Mouse (Mus musculus) brain, adult 2 months (tissue): Measurements from ENCODE around the gene Olfr374.
"Not testable (repeated sequence)": the region's sequence is repeated elsewhere in the genome, so short reads cannot be mapped to it uniquely, and the experiment has no call there.

Source experiments
- DNase-seq: peaks from one replicate; pipeline ENCODE4 v3.0.0; 2011; ENCODE audit warnings: low read depth, low spot score

Gene Olfr374

DNA sequence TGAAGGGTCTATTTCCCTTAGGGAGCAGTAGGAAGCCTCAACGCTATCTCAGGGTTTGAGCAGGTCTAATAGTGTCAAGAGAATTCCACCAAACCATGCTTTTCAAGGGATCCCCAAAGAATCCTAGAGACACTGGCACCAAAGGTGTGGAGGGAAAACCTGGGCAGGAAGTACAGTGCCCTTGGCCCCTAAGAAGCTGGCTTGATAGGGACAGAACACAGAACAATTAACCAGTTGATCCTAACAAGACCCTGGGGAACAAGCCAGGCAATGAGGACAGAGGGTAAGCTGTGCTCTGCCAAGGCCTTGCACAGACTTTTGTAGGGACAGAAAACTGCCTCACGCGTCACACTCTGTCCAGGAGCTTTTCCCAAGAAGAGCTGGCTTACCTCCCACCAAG, at the start of gene Olfr374:
Olfr374 (plus strand) TSS at position 301 of the 400 bp plus-strand sequence.
- no peak for DNase-seq

DNA sequence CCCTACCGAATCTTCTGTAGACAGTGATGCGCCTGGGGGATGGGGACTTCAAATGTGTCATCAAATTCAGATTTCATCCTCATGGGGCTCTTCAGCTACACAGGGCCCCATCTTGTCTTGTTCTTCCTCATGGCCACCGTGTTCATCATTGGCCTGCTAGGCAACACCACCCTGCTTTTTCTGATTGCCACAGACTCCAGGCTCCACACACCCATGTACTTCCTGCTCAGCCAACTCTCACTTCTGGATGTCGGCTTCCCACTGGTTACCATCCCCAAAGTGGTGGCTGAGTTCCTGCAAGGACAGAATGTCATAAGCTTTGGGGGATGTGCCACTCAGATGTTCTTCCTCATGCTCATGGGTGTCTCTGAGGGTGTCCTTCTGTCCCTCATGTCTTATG, 49.2 kb upstream of the Olfr374 start:
- not testable (repeated sequence) for DNase-seq

DNA sequence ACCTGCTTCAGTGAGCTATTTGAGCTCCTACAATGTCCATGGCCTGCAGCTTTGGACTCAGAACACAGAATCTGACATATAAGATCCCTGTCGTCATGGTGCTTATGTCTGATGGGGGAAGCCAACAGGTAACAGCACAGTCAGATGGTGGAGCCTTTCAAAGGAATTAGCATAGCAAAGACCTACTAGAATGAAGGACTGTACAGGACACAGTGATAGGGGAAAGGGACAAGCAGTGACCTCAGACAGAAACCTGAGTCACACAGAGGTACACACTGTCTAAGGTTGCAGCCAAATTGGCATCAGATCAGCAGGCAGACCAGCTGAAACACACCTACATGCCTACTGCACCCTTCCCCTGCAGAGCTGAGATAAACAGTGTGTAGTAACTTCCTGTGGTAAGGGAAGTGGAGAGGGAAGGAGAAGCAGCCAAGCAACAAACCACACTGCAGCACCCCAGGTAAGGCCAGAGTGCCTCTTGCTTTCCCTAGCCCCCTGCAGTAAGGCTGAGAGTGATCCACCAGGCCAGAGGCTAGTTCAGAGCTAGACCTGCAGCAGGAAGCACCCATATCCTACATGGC, 39.9 kb upstream of the Olfr374 start:
- DNase-seq, result not testable (repeated sequence)

DNA sequence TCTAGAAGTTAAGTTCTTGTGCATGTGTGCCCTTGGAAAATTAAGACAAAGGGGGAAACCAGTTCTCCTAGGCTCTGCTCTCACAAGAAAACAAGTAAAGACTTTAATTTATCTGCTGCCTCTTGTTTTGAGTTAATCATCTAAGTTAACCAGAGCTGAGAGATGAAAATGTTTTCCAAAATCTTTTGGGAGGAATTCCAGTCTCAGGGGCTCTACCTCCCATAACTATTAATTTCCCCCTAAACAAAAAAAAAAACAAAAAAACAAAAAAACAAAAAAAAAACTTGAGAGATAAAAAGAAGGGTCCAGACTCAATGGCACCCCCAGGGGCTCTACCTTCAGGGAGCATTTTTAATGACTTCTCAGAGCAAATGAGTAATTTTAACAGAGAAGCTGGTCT, 24.0 kb upstream of the Olfr374 start, which contains the start of gene Olfr373:
Olfr373 (plus strand) TSS at position 301 of the 400 bp plus-strand sequence.
- DNase-seq, result not testable (repeated sequence)

DNA sequence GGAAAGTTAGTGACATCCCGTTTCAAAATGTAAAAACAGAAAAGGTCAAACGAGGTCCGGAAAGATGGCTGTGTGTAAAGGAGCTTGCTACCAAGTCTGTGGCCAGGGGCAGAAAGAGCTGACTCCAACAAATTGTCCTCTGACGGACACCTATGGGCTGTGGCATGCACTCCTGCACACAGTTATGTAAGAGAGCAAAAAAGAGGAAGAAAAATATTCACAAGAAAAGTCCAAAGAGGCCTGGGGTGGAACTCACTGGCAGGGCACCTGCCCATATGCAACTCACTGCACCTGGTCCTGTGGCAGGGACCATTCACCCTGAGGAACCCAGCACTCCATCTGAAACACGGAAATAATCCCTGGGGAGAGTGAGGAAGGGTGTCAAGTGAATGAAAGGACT, 22.1 kb upstream of the Olfr374 start:
- no peak for DNase-seq

DNA sequence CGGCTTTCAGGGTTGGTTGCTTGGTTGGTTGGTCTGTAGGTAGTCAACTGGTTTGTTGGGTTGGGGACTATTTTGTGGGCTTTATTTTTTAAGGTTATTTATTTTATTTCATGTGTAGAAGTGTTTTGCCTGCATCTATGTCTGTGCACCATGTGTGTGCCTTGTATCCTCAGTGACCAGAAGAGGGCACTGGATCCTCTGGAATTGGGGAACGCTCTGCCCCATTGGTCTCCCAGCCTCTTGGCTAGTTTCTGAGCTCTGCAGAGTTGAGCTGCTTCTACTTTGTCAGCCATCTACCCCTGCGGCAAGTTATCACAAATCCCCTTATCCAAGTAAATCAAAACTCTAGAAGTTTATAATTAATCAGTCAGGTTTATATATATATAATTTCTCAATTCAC, 19.2 kb upstream of the Olfr374 start:
- DNase-seq, result not testable (repeated sequence)

DNA sequence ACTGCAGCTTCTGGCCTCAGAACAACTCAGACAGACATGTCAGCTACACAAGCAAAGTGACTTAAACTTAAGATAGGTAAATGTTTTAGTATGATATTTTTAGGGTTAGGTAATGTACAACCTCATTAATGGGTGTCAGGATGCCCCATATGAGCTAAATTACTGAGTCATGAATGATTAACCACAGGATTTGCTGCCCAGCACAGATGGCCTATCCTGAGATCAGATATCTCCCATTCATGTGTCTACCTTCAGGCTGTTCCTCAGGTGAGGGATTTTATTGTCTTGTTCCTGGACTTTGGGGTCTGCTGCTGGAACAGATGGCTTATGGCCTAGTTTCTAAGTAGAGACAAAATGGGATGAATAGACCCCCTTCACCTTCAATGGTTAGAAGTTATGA, 10.1 kb upstream of the Olfr374 start:
- not testable (repeated sequence) for DNase-seq

DNA sequence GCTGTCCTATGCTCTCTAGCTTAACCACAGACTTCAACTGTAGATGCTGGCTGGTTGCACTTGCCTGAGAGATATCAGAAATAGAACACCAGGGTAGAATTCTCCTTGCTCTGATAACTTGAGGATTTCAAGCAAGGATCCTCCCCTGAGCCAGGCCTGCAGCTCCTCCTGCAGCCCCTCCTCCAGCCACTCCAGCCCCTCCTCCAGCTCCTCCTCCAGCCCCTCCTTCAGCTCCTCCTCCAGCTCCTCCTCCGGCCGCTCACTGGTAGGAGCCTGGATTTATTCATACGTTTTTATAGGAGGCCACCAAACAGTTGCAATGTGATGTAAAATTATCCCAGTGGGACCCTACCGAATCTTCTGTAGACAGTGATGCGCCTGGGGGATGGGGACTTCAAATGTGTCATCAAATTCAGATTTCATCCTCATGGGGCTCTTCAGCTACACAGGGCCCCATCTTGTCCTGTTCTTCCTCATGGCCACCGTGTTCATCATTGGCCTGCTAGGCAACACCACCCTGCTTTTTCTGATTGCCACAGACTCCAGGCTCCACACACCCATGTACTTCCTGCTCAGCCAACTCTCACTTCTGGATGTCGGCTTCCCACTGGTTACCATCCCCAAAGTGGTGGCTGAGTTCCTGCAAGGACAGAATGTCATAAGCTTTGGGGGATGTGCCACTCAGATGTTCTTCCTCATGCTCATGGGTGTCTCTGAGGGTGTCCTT, 7.3 kb upstream of the Olfr374 start:
- DNase-seq, result not testable (repeated sequence)

DNA sequence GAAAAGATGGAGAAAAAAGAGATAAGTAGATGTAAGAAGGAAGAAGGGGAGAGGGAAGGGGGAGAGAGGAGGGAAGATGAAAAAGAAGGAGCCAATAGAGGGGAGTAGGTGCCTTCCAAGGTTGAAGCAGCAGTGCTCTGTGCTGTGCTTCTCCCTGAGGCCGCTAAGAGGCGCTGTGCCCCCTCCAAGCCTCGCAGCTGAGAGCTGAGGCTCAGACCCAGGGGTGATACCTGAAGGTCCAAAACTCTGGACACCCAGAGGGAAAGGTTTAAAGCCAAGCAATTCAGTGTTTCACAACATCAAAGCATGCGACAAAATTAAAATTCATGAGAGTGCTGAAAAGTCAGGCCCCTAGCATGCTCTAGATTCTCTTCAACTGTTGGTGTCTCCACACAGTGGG, 1.7 kb upstream of the Olfr374 start:
- DNase-seq, result no peak

DNA sequence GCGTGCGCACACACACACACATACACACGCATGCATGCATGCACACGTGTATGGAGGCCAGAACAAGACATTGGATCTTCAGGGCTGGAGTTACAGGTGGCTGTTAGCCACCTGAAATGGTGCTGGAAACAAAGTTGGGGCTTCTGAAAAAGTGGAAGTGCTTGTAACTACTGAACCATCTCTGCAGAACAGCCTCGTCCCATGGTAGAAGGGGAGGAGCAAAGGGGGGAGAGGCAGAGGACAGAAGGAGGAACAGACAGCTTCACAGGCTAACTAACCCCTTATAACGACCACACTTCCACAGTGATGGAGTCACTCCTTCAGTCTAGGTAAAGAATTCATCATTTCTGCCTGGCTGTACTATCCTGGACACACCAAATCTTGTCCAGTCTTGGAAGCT, 4.0 kb downstream of the Olfr374 start:
- no peak for DNase-seq

DNA sequence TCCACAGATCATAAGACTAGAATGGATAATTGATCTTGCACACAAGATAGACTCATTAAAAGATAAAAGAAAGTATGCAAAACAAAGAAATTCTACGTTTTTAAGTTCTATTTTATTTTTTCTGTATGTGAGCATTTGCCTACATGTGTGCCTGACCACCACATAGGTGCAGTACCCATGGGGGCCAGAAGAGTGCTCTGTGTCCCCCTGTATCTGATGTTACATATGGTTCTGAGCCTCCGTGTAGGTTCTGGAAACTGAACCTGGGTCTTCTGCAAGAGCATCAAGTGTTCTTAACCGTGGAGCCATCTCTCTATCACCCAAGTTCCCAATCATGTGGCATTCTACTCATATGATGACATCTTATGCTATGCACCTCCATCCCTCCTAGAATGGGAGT, 5.6 kb downstream of the Olfr374 start:
- no peak for DNase-seq

DNA sequence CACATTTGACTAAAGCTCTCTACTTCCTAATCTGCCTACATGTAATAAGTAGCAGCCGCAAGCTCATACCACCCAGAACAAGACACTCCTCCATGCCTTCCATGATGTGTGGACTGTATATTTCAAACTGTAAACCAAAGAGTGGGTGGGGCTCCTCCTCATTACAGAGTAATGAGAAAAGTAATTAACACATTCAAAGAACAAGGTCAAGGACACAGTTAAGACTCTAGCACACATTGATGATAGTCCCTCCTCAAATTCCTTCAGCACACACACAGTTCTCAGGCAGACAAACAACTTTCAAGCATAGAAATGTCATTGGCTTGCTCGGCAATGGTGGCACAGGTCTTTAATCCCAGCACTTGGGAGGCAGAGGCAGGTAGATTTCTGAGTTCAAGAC, 8.4 kb downstream of the Olfr374 start:
- DNase-seq, result no peak

DNA sequence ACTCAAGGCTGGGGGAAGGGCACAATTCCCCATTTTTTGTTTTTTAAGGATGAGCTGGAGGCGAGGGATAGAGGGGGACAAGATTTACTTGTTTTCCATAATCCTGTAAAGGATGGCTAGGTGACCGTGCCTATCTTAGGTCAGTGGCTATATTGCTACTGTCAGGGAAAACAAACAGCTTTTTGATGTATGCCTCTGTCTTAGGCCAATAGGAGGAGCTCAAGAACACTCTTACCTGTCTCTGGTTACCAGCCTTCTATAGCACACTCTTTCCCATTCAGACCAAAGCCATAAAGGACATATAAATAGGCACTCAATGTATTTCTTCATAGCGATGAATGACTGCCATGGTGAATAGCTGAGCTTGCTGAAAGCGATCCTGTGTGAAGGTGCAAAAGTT, 11.8 kb downstream of the Olfr374 start:
- DNase-seq, result no peak

DNA sequence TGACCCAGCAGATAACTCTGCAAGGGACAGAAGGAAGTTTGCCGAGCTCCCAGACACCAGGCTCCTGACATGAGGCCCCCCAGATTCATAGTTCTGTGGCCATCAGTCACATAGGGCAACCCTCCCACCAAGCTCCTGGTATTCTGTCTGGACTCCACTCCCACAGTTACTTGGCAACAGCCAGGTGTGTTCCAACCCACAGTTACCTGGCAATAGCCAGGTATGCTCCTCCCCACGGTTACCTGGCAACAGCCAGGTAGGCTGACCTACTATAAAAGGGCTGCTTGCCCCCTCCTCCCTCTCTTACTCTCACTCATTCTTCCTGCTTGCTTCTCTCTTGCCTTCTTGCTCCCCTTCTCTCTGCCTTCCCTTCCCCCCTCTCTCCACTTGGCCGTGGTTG, 14.6 kb downstream of the Olfr374 start:
- not testable (repeated sequence) for DNase-seq

DNA sequence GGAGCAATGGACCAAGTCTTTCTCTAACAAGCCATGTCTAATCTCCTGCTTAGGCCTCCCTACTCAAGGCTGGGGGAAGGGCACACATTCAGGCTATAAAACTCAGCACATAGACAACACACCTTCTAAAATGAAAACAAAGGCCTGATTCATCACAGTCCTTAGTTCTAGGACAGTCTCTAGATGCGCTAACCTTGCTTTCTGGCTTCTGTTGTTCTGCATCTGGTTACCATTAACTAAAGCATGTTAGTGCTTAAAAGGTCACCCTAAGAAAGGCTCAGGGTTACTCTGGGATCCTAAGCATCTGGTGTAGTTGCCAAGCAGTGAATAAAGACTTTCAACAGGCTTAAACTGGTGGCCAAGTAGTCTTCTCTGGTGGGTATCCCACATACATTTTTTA, 15.2 kb downstream of the Olfr374 start:
- DNase-seq, result no peak

DNA sequence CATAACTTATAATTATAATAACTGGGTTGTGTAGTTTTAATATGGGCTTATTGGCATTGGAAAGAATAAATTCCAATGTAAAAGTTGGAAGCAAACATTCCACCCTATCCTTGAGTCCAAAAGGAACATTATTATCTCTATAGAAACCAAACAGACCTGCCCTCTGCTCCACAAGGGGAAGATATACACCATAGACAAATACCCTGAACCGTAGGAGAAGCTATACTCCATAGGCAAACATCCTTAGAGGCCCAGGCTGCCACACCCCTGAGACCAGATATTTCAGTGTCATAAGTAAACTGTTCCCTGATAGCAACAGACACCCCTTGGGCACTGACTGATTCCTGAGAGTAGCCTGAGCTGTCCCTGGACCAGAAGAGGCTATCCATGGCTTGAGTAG, 21.0 kb downstream of the Olfr374 start:
- DNase-seq, result no peak

DNA sequence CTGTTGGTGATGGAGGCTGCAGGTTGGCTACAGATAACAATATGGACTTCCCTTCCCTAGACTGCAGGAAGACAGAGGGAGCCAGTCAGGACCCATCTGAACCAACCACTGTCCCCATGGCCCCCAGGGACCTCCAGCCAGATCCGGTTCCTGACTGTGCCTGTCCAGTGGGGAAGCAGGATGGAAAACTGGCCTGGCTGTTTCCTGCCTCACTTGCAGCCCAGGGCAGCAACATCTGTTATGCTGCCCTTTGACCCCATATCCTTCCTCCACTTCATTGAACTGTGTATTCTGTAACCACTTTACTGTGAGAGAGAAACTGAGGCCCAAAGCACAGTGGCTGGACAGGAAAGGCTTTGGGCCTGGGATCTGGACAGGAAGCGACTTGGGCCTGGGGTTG, 24.4 kb downstream of the Olfr374 start:
- DNase-seq, result no peak

DNA sequence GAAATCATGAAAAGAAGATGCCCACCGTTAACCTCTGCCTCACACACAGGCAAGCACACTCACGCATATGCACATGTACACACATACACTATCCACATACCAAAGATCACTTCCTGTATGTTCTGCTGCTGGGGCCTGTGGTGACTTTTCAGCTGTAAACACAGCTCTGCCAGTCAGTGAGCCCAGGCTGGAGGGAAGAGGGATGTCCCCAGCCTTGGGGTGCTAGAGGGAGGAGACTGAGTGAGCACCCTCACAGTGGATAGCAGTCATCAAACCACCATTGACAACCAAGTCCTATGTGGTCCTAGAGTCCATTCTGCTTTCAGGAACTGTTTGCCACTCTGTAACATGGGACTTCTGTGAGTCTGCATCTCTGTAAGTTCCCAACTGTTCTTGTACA, 25.1 kb downstream of the Olfr374 start:
- no peak for DNase-seq

DNA sequence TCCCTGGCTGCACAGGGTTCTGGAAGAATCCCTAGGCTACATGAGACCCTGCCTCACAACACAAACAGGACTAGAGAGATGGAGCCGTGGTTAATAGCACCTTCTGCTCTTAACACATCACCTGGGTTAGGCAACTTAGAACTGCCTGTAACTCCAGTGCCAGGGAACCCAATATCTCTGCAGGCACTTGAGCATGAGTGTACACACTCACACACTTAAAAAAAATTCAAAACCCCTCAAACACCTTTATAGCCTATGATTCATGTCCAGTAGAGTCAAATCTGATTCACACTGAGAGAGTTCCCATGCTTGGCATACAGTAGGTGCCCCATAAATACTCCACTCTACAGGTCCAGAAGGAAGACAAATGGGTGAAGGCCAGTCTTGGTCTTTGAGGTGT, 25.6 kb downstream of the Olfr374 start:
- no peak for DNase-seq

DNA sequence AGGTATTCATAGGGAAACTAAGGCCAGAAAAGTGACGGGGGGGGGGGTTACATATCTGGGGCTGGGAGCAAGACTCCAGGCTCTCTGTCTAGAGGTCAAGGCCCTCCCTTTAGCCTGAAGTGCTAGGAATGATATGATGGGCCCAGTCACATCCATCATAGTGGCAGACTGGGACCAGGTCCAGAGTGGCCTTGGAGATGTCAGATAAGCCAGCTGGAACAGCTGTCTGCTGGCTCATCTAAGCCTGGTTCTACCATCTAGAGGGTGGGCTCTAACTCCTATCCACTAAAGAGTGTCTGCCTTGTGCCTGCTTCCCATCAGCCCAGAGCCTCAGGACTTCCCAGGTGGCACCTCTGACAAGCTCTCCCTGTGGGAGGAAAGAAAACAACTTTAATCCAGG, 26.1 kb downstream of the Olfr374 start:
- DNase-seq, result no peak

DNA sequence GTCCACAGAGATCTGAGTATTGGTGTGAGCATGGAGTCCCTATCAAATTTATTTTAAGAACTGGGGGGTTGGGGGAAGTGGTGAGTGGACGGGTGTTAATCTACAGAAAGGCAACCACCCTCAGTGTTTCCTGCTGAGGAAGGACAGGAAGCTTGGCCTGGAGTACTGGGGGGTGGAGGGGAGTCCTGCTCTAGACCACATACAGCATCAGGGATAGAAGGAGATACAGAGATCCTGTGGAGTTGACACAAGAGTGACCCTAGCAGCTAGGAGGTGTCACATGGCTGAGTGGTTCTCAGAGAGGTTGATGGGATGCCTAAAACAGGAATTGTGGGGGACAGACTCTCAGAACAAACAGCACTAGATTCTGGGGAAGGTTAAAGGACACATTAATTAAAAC, 26.7 kb downstream of the Olfr374 start:
- no peak for DNase-seq

DNA sequence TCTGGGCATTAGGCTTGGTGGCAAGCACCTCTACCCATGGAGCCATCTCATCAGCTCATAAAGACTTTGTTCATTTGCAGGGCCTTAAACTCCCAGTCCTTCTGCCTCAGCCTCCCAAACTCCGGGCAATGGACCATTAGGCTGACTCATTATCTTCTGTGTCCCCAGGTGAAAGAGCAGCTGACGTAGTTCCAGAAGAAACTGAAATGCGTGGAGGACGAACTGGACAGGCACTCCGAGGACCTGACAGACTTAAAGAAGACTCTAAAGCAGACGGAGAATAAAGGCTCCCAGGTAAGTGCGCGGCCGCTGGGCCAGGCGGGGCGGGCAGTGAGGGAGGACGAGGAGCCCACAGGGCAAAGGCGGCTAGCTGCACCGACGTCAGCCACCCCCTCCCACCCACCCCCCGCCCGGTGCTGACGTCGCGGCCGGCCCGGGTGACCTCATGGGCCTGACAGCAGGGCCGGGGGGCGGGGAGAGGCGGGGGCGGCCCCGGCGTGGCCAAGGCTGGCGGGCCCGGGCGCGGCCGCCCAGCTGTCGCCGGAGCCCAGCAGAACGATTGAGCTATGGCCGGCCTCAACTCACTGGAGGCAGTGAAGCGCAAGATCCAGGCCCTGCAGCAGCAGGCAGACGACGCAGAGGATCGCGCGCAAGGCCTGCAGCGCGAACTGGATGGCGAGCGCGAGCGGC, 28.1 kb downstream of the Olfr374 start, which contains the start of gene Tpm4:
Tpm4 (plus strand) TSS at position 220 of the 690 bp plus-strand sequence.
- DNase-seq, result peak; percentile 69
